Mouse (Mus musculus) embryonic stem cell, embryonic (primary cell): ENCODE measurements at regions not wholly inside any gene's neighbourhood (a gene's known extent, or its start where the extent isn't known, plus 50 kb on each side); places are given as distances from the start of the nearest gene placed in this dataset.

Experiments
- CTCF ChIA-PET, 4 experiments: fragments of 300-600 bp in 2 of 4; fragments of 350-600 bp in 2 of 4; sonication (Branson Sonifier 250); formaldehyde crosslinking; loops; one replicate each; lab custom pipeline; 2022; ENCODE audit warnings: inconsistent platforms in 2 of 4; lab: Charles Lee
- POLR2A ChIA-PET, 4 experiments: fragments of 300-600 bp in 2 of 4; fragments of 350-600 bp in 2 of 4; sonication (Branson Sonifier 250); formaldehyde crosslinking; loops; one replicate each; lab custom pipeline; 2022; ENCODE audit warnings: antibody characterized with exemption in 4 of 4, inconsistent platforms in 1 of 4; lab: Charles Lee

- CTCF ChIA-PET: no interaction called here
- POLR2A ChIA-PET: no interaction called here
Measured at GRCm38 (mm10) chr6:16064691-16065090, 344.2 kb downstream of the Mdfic start.

GRCm38 (mm10) chr6:16065121-16065520 is 344.7 kb downstream of the Mdfic start:
- POLR2A ChIA-PET: no interaction called here
- CTCF ChIA-PET: no interaction called here

DNA sequence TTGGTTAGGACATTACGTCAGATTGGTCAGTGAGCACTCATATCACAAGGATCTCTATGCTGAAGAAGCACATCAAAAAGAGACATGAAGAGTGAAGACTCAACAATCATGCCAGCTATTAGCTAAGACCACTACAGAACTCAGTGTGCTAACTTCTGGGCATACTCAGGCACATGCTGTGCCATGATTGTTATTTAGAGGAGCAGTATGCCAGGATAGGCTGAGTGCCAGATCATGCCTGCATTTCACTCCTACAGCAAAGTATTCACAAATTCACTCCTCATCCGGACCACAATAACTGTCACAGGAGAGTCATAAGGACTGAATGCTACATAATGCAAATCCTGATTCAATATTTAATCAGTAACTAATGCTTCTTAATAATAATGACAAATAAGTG is 355.8 kb downstream of the Mdfic start:
- CTCF ChIA-PET: no interaction called here
- POLR2A ChIA-PET: no interaction called here

GRCm38 (mm10) chr6:16077195-16077810 is 356.8 kb downstream of the Mdfic start:
- POLR2A ChIA-PET: no interaction called here
- CTCF ChIA-PET: no interaction called here

DNA sequence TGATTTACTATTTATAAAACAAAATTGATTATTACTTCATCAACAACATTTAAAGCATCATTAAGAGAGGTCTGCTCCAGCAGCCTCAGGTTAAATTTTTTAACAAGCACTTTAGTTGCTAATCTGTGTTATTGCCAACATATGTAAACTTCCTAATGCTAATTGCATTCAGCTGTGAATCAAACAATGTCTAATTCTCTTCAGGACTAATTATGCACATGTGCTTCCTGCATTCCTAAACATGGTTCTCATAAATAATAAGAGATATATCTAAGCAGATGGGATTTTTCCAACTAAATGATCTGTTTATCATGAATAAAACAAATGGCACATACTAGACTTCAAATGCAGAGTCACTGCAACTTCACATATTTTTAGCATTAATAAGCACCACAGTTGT is 357.5 kb downstream of the Mdfic start:
- ChIA-PET CTCF (no interaction called here), POLR2A (no interaction called here)

DNA sequence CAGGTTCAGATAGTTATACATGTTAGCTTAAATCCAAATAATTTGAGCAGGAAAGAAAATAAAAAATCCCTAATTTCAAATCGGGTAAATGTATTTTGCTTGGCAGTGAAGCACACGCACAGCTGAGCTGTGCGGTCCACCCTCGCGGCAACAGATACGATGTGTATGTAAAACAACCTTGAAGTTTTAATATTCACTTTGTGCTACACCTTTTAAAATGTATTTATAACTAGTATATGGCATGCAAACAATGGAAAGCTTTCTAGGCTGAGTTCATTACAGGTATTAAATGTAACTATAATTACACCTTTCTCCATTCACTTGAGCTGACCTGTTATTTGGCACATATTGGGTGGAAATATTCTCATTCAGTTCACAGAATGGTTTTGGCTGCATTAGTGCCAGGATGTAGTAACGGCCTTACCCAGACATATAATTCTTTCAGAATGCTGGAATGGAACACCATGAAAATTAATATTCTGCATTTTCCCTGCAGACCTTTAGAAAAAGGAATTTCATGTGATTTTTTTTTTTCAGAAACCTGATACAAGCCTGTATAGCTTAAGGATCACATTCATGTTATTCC is 366.6 kb downstream of the Mdfic start:
- ChIA-PET CTCF (no interaction called here), POLR2A (no interaction called here)

GRCm38 (mm10) chr6:16098761-16099160 is 378.3 kb downstream of the Mdfic start:
- CTCF ChIA-PET: no interaction called here
- POLR2A ChIA-PET: interaction anchor here in 1 of 4 experiments (1.2 kb wide), 1 partner anchor 32 kb away, joined by 4 read pairs; no protein-coding TSS in a partner anchor

- ChIA-PET POLR2A (no interaction called here), CTCF (no interaction called here)
Measured at GRCm38 (mm10) chr6:16141009-16141408, 420.5 kb downstream of the Mdfic start.

- ChIA-PET CTCF (no interaction called here), POLR2A (no interaction called here)
Measured at GRCm38 (mm10) chr6:16144538-16144937, 424.1 kb downstream of the Mdfic start.

DNA sequence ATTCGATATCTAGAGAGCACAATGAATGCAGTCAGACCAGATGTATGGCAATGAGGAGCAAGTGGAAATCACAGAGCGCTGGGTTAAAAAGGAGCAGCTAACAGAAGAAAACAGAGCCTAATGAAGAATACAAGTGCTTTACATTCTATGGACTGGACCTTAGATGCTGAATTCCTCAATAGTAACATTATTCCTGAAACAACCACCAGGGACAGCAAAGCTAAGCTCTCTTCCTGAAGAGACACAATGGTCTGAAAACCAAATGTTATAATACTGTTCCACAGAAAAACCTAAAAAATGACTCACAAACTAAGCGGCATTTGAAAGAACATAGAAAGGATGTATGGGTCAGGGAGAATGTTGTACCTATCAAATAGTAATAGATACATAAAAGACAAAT is 430.1 kb downstream of the Mdfic start:
- ChIA-PET CTCF (interaction anchor here in 2 of 4 experiments (0.5 to 1.1 kb wide), 2 partner anchors 71 to 517 kb away, joined by 4 read pairs; no protein-coding TSS in a partner anchor), POLR2A (no interaction called here)

GRCm38 (mm10) chr6:16151478-16151877 is 431.0 kb downstream of the Mdfic start:
- POLR2A ChIA-PET: no interaction called here
- CTCF ChIA-PET: no interaction called here

DNA sequence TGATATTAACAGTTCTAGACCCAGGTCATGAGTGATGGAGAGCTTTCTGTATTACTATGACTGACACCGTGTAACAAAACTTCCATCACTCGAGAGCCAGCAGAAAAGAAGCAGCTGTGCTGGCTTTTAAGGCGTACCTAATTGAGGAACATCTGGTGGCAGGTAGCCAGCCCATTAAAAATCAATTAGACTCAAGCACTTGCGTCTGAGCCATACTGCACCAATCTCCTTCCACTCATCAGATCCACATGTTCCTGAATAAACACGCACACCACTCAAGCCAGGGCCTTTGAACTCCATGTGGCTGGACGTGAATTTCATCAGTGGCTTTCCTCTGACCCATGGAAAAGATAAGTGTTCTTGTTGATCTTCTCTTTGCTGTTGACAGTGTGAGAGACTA is 432.2 kb downstream of the Mdfic start:
- POLR2A ChIA-PET: no interaction called here

DNA sequence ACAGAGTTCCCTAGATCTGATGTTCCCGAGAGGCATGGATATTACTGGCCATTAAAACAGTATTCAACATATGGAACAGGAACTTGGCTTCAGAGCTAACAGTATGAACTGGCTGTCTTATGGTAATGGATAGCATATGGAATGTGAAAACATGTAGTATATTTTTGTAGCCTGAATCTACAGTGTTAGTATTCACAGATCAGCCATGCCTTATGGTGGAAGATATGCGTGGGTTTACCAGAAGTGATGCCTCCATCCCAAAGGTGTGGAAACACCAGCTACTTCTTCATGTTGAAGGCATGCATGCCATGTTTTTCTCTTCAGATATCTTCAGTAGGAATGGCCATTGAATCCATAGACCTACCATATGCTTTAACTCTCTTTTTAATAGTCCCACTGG is 444.6 kb downstream of the Mdfic start:
- ChIA-PET POLR2A (no interaction called here), CTCF (no interaction called here)

More for the DNA sequence above, 432.2 kb downstream of the Mdfic start:
- CTCF ChIA-PET: no interaction called here

DNA sequence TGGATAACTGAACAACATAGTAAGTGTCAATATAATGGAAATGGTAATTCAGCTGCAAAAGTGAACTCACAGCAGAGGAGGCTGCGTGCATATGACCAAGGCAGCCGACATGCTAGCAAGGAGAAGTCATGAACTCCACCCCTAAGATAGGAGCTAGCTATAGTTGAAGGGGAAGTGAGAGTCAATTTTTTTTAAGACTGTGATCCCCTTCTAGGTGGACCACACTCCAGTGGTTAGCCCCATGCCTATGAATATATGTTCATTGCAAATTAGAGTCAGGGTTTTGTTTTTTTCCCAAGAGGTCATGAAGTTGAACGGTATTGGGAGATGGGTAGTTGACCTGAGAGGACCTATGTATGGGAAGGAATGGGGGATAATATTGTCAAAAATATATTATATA is 451.4 kb downstream of the Mdfic start:
- CTCF ChIA-PET: no interaction called here

DNA sequence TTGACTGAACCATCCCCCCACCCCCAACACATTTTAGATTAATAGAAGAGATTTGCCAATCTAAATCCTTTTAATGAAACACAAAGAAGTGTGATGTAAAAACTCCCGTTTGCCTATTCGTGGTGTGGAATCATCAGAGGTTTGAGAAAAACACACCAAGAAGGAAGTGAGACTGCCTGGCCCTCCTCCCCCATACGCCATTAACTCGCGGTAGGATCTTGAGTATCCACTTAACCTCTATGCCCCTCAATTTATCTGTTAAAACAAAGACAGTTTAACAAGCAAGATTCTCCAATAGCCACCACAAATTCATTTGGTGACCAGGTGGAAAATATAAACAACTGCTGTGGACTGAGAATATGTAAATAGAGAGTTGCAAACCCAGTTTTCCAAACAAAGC is 456.9 kb downstream of the Mdfic start:
- ChIA-PET POLR2A (no interaction called here), CTCF (no interaction called here)

More for the DNA sequence above, 451.4 kb downstream of the Mdfic start:
- POLR2A ChIA-PET: no interaction called here

DNA sequence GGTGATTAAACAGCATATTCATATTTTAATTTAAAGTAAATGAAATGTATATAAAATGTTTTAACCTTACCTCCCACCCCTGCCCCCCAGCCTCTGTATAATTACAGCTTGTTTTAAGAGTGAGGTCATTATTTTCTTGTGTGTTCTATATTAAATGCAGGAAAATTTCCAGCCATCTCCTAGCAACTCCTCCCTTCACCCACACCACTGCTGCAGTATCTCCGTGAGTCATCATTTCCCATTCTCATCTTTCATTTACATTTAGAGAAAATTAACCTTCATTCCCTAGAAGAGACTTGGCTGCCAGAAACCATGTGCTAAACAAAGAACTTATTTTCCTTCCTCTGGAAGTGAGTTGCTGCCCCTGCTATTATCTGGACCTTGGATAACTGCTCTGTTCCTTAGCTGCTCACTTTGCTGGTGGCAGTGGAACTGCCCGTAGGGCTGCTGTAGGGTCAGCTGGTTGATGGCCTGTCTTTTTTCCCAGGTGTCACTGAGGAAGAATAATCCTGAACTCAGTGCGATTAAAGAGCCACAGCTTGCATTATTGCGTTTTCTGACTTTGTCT is 467.6 kb downstream of the Mdfic start:
- POLR2A ChIA-PET: no interaction called here

GRCm38 (mm10) chr6:16212975-16213374 is 492.5 kb downstream of the Mdfic start:
- ChIA-PET CTCF (no interaction called here), POLR2A (no interaction called here)

More for the DNA sequence above, 467.6 kb downstream of the Mdfic start:
- CTCF ChIA-PET: no interaction called here

DNA sequence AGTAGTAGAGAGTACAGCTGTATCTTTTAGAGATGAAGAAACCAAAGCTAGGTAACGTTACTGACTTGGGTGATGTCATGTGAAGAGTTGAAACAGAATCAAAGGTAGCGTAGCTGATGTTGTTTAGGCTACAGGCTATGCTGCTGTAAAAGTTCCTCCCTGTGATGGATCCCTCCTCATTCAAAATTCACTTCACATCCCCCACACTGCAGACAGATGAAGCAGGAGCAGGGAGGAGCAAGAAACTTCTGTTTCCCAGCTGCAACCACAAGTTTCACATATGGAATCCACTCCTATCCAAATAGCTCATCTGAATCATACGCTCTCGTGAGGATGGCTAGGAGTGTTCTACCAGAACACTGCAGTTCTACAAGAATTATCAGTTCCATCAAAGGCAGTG is 493.2 kb downstream of the Mdfic start:
- ChIA-PET CTCF (no interaction called here), POLR2A (no interaction called here)

DNA sequence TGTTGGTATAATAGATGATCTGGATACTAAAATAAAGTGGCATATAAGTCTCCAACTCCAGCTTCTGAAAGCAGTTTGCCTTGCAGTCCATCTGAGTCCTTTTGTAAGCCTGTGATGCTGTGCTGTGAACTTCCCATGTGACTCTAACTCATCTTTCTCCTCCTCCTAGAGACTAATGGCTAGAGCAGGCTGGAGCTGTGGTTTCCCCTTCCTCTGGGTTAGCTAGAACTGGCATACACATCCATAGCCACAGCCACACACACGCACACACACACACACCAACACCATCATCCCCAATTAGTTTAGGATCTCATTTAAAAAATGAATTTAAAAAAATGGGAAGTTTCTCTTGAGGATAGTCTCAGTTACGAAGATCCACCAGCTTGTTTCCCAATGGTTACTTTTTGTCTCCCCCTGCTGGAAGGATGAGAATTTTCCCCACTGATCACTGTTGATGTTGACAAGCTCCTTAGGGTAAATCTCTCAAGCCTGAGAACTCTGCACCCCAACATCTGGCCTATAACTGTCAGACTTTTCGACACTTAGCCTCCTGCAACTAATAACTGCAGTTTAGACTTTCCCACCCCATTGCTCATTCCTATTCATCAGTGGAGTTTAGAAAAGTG is 500.7 kb downstream of the Mdfic start:
- CTCF ChIA-PET: interaction anchor here in 3 of 4 experiments (0.6 to 1.3 kb wide), 4 partner anchors 15 to 262 kb away, joined by 3 to 4 read pairs (median 4); no protein-coding TSS in a partner anchor
- POLR2A ChIA-PET: no interaction called here
